Mouse (Mus musculus): Measurements from ENCODE around the gene 2310034G01Rik. TPM values are rescaled to one million over a fixed set of nuclear protein-coding genes. Genes with fewer than 3 reads are reported as not detected.

The 2310034G01Rik gene
- polyA plus RNA-seq, 1 experiment from 2014 or later, result 1.4 TPM

GRCm38 (mm10) chr19:46300294-46301045 lies 49.6 kb downstream of the 2310034G01Rik start:
- Histone ChIP-seq H3K27me3 (replicated peaks) (no peaks in the 10 kb centered on the region), H3K4me3 (replicated peaks) (no peak overlapping the region), H3K9me3 (no peaks in the 10 kb centered on the region), H3K27ac (no peak overlapping the region), H3K36me3 (no peaks in the 10 kb centered on the region), H3K4me2 (no peak overlapping the region), H3K4me1 (peaks cover 6% of the 10 kb centered on the region; the same call in 1 of the 2 replicates), H3K9ac (no peak overlapping the region)
- 44% methylated on average over 8 of the region's 8 CpGs for WGBS
- ATAC-seq (ENCODE audit: insufficient read depth, low FRiP score, low read depth), result no peak

MicroRNA genes within 50 kb of the gene (microRNA counts, 519-probe panel; counts per million panel counts)
- 2,609 counts per million, percentile 63 among the panel's probes with 10 or more counts for microRNA mmu-miR-146b

Small RNAs within 50 kb of the gene (microRNA-seq; reads per million reads assigned to microRNA genes)
- not detected for gene Mir146b

Other genes with a start within 250 kb of the 2310034G01Rik start
- gene Elovl3, start 218.4 kb downstream of the 2310034G01Rik start, polyA plus RNA-seq (2015; fragmentation: Nextera tagmentation; extraction: Ambion mirVana), result not detected in 2 replicates
- 0.15 TPM in 1 of 2 replicates, not detected in the other for gene Pitx3, start 202.0 kb downstream of the 2310034G01Rik start, polyA plus RNA-seq (2015; fragmentation: Nextera tagmentation; extraction: Ambion mirVana)
- 59.3 and 63.1 TPM in 2 replicates for gene Gbf1, start 197.8 kb downstream of the 2310034G01Rik start, polyA plus RNA-seq (2015; fragmentation: Nextera tagmentation; extraction: Ambion mirVana)
- 10.6 TPM in 2 replicates for gene Nfkb2, start 46.0 kb downstream of the 2310034G01Rik start, polyA plus RNA-seq (2015; fragmentation: Nextera tagmentation; extraction: Ambion mirVana)
- gene Psd, start 23.1 kb downstream of the 2310034G01Rik start, polyA plus RNA-seq (2015; fragmentation: Nextera tagmentation; extraction: Ambion mirVana), result 52.9 and 54.7 TPM in 2 replicates
- gene Fbxl15, start 22.1 kb downstream of the 2310034G01Rik start, polyA plus RNA-seq (2015; fragmentation: Nextera tagmentation; extraction: Ambion mirVana), result 16.7 TPM in 2 replicates
- 134 and 137 TPM in 2 replicates for gene Cuedc2, start 11.6 kb downstream of the 2310034G01Rik start, polyA plus RNA-seq (2015; fragmentation: Nextera tagmentation; extraction: Ambion mirVana)
- gene Mfsd13a, start 9.2 kb downstream of the 2310034G01Rik start, polyA plus RNA-seq (2015; fragmentation: Nextera tagmentation; extraction: Ambion mirVana), result 11.9 and 12.9 TPM in 2 replicates
- gene Actr1a, start 45.4 kb upstream of the 2310034G01Rik start, polyA plus RNA-seq (2015; fragmentation: Nextera tagmentation; extraction: Ambion mirVana), result 122 TPM in 2 replicates
- 24.9 and 26.2 TPM in 2 replicates for gene Sufu, start 46.6 kb upstream of the 2310034G01Rik start, polyA plus RNA-seq (2015; fragmentation: Nextera tagmentation; extraction: Ambion mirVana)
- 20.4 and 20.9 TPM in 2 replicates for gene Trim8, start 151.4 kb upstream of the 2310034G01Rik start, polyA plus RNA-seq (2015; fragmentation: Nextera tagmentation; extraction: Ambion mirVana)
- gene Arl3, start 222.9 kb upstream of the 2310034G01Rik start, polyA plus RNA-seq (2015; fragmentation: Nextera tagmentation; extraction: Ambion mirVana), result 98.2 and 103 TPM in 2 replicates
- gene Sfxn2, start 223.1 kb upstream of the 2310034G01Rik start, polyA plus RNA-seq (2015; fragmentation: Nextera tagmentation; extraction: Ambion mirVana), result 21.9 and 23.8 TPM in 2 replicates
- 40.4 and 42.8 TPM in 2 replicates for gene Wbp1l, start 248.8 kb upstream of the 2310034G01Rik start, polyA plus RNA-seq (2015; fragmentation: Nextera tagmentation; extraction: Ambion mirVana)

Data from stomach, embryonic 15.5 days (tissue).